Mouse (Mus musculus) forebrain, embryonic 13.5 days (tissue): ENCODE data around the gene Gm2056. TPM values are rescaled to one million over a fixed set of nuclear protein-coding genes. Genes with fewer than 3 reads are reported as not detected.
"Not testable (repeated sequence)": the region's sequence is repeated elsewhere in the genome, so short reads cannot be mapped to it uniquely, and the experiment has no call there.

ENCODE experiments used
- ATAC-seq: fragments of 200-750 bp; cut with Nextera tagmentation; 2 replicates; pipeline ENCODE4 v1.8.0; 2017
- H3K27ac ChIP-seq: fragments of 300-500 bp; sonication (generic); 2 replicates; pipeline ENCODE4 v1.5.1; 2015; ENCODE audit warnings: inconsistent platforms, mild to moderate bottlenecking, moderate library complexity
- H3K27me3 ChIP-seq: fragments of 300-500 bp; sonication (generic); 2 replicates; pipeline ENCODE4 v1.6.1; 2015; ENCODE audit warnings: mild to moderate bottlenecking, inconsistent platforms
- H3K36me3 ChIP-seq: fragments of 300-500 bp; sonication (generic); 2 replicates; pipeline ENCODE4 v1.6.1; 2015; ENCODE audit warnings: mild to moderate bottlenecking, inconsistent platforms; ENCODE audit not compliant: poor library complexity, severe bottlenecking
- H3K4me1 ChIP-seq: fragments of 300-500 bp; sonication (generic); 2 replicates; pipeline ENCODE4 v1.6.1; 2015; ENCODE audit warnings: inconsistent platforms
- H3K4me2 ChIP-seq: fragments of 300-500 bp; sonication (generic); 2 replicates; pipeline ENCODE4 v1.6.1; 2015; ENCODE audit warnings: inconsistent platforms, mild to moderate bottlenecking, moderate library complexity
- H3K4me3 ChIP-seq: fragments of 300-500 bp; sonication (generic); 2 replicates; pipeline ENCODE4 v1.5.1; 2015; ENCODE audit warnings: mild to moderate bottlenecking, inconsistent platforms
- H3K9ac ChIP-seq: fragments of 300-500 bp; sonication (generic); 2 replicates; pipeline ENCODE4 v1.6.1; 2015; ENCODE audit warnings: mild to moderate bottlenecking, inconsistent platforms
- H3K9me3 ChIP-seq: fragments of 300-500 bp; sonication (generic); replicated peaks from 2 replicates; pipeline ENCODE4 v1.6.1; 2016; ENCODE audit warnings: inconsistent platforms
- WGBS: fragments of 180-500 bp; shearing (Covaris S2); methylation state at CpG from one replicate; pipeline ENCODE4 v1.1.7; 2015; 5-methylcytosine and 5-hydroxymethylcytosine counted together
- polyA plus RNA-seq: library from polyadenylated mRNA; unstranded; fragments of >200 nt; fragmentation: Nextera tagmentation; extraction: Ambion mirVana; gene quantifications from 2 replicates; pipeline ENCODE4 v1.2.1, GENCODE M21; 2015

The Gm2056 gene
- polyA plus RNA-seq: not detected in 2 replicates

DNA sequence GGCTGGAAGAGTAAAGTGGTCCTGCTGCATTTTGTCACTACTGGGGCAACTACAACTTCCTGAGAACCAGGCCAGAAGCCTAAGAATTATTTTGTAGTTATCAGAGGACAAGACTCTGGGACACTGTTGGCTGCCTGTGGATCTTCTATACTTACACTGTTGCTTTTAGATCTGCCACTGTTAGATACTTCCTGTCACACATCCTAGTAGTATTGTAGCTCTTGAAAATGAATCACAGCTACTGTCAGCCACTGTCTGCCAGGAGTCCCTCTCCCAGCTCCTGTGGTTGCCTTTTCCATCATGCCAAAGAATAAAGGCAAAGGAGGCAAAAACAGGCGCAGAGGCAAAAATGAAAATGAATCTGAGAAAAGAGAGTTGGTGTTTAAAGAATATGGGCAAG lies at the start of gene Gm2056:
Gene Gm2056, plus strand, starts transcription at position 301 of the 400 bp plus-strand sequence.
- not testable (repeated sequence) for H3K27ac ChIP-seq, H3K4me2 ChIP-seq, ATAC-seq, H3K9me3 ChIP-seq, H3K36me3 ChIP-seq, H3K4me3 ChIP-seq, H3K9ac ChIP-seq, H3K27me3 ChIP-seq, H3K4me1 ChIP-seq
- 84% methylated on average over 1 of the region's 1 CpGs for WGBS

DNA sequence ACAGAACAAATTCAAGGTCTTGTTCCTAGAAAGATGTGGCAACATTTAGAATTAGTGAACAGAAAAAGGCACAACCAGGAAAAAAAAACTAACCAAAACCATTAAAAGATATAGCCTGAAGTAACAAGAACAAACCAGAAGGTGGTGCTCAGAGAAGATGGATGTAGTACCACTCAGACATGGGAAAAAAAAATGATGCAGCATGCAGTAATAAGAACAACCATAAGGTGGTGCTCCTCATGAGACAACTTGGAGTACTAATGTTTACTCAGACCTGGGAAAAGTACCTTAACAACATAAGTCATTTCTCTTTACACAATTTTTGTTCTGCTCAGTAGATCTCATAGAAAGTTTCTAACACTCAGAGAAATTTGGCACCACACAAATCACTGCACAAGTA lies 42.8 kb upstream of the Gm2056 start:
- H3K4me3 ChIP-seq, H3K4me1 ChIP-seq, H3K36me3 ChIP-seq, H3K4me2 ChIP-seq, H3K9me3 ChIP-seq, H3K27me3 ChIP-seq, H3K27ac ChIP-seq, H3K9ac ChIP-seq, ATAC-seq: not testable (repeated sequence)

DNA sequence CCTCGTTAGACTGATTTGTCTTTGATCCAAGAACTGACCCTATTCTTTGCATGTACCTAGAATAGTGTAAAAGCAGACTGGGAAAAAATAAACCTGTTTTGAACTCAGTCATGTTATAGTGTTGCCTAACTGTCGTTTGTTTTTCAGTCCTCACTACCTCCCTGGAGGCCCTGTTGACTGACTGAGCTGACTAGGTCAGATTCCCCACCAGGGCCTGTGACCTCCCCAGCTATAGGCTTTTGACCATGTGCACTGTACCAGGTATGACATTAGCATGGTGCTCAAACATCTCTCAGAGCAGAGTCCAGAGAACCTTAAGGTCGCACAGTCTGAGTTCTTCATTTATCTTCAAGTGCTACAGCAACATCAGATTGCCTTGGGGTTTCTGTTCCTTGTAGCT lies 22.7 kb upstream of the Gm2056 start:
- H3K4me1 ChIP-seq, H3K27ac ChIP-seq, H3K4me3 ChIP-seq, ATAC-seq, H3K9me3 ChIP-seq, H3K36me3 ChIP-seq, H3K4me2 ChIP-seq, H3K27me3 ChIP-seq, H3K9ac ChIP-seq: not testable (repeated sequence)
- 74% methylated on average over 3 of the region's 3 CpGs for WGBS

DNA sequence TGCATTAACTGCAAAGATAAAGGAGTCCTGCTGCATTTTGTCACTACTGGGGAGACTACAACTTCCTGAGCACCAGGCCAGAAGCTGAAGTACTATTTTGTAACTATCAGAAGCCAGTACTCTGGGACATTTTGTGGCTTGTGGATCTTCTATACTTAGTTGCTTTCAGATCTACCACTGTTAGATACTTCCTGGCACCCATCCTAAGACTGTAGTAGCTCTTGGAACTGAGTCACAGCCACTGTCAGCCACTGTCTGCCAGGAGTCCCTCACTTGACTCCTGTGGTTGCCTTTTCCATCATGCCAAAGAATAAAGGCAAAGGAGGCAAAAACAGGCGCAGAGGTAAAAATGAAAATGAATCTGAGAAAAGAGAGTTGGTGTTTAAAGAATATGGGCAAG lies 15.3 kb upstream of the Gm2056 start, which contains the start of gene Gm2075:
Gene Gm2075, plus strand, starts transcription at position 301 of the 400 bp plus-strand sequence.
- not testable (repeated sequence) for H3K4me3 ChIP-seq, H3K27ac ChIP-seq, ATAC-seq, H3K4me1 ChIP-seq, H3K9ac ChIP-seq, H3K9me3 ChIP-seq, H3K27me3 ChIP-seq, H3K36me3 ChIP-seq, H3K4me2 ChIP-seq
- no CpG with 5 or more reads among the region's 1 CpGs for WGBS

DNA sequence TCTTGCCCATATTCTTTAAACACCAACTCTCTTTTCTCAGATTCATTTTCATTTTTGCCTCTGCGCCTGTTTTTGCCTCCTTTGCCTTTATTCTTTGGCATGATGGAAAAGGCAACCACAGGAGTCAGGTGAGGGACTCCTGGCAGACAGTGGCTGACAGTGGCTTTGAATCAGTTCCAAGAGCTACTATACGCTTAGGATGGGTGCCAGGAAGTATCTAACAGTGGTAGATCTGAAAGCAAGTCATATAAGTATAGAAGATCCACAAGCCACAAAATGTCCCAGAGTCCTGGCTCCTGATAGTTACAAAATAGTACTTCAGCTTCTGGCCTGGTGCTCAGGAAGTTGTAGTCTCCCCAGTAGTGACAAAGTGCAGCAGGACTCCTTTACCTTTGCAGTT lies 8.1 kb upstream of the Gm2056 start, which contains the start of gene Gm6803:
Gene Gm6803, minus strand, starts transcription at position 101 of the 400 bp plus-strand sequence.
- not testable (repeated sequence) for H3K4me3 ChIP-seq, H3K4me2 ChIP-seq, H3K36me3 ChIP-seq, H3K27me3 ChIP-seq, H3K9me3 ChIP-seq, H3K27ac ChIP-seq, H3K4me1 ChIP-seq, H3K9ac ChIP-seq, ATAC-seq
- 71% methylated on average over 2 of the region's 2 CpGs for WGBS

DNA sequence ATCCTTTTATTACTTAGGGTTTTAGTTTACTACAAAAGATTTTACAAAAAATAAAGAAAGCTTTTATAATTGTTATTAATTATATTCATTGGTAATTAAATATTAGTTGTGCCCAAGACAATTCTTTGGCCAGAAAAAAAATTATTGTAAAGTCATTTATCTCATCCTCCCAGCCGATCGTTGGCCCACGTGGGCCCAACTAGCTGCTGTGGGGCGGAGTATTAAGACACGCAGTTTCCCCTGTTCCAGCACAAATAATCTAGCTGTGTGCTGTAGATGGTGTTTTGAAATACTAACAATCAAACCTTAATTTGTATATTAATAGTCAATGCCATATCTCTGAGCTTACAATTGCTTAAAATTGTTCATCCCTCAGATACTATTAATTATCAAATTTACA lies 5.4 kb downstream of the Gm2056 start:
- H3K9me3 ChIP-seq: peaks cover 17% of the 10 kb centered on the region
- not testable (repeated sequence) for H3K4me3 ChIP-seq, H3K27me3 ChIP-seq, ATAC-seq, H3K4me1 ChIP-seq, H3K9ac ChIP-seq, H3K36me3 ChIP-seq, H3K4me2 ChIP-seq, H3K27ac ChIP-seq
- 90% methylated on average over 5 of the region's 5 CpGs for WGBS

DNA sequence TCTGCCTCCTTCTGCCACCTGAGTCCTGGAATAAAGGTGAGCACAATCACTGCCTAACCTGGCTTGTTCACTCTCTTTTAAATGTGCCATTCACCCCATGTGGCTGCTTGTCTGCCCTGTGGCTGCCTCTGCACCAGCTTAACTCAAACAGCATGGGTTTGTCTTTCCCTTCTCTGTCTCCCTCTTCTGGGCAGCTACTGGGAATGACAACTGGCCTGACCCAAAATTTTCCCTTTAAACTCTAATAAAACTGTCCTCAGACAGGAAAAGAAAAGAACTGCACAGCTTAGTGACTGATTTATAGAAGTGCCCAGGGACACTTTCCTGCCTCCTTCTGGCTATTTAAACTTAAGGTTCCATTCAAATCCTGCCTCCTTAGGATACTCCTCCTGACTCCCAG lies 12.3 kb downstream of the Gm2056 start:
- H3K36me3 ChIP-seq, H3K4me3 ChIP-seq, H3K27me3 ChIP-seq, ATAC-seq, H3K27ac ChIP-seq, H3K9ac ChIP-seq, H3K4me1 ChIP-seq, H3K4me2 ChIP-seq: not testable (repeated sequence)
- H3K9me3 ChIP-seq: peaks cover 11% of the 10 kb centered on the region

DNA sequence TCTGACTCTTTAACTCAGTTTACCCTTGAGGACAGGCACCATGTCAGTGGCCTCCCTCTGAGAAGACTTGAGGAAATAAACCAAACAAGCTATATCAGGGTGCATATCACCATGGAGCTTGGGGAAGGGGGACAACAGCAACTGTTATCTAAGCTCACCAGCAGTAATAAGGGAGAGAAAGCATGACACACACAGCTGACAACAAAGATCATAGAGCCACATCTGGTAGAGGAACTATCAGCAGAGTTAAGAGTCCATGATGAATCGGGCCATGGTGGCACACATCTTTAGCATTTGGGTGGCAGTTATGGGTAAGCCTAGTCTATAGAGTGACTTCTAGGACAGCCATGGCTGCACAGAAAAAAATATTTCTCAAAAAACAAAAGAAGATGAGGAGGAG lies 12.9 kb downstream of the Gm2056 start:
- not testable (repeated sequence) for H3K4me3 ChIP-seq, H3K9ac ChIP-seq, ATAC-seq, H3K36me3 ChIP-seq, H3K27ac ChIP-seq, H3K27me3 ChIP-seq, H3K9me3 ChIP-seq, H3K4me1 ChIP-seq, H3K4me2 ChIP-seq
- 93% methylated on average over 1 of the region's 1 CpGs for WGBS

DNA sequence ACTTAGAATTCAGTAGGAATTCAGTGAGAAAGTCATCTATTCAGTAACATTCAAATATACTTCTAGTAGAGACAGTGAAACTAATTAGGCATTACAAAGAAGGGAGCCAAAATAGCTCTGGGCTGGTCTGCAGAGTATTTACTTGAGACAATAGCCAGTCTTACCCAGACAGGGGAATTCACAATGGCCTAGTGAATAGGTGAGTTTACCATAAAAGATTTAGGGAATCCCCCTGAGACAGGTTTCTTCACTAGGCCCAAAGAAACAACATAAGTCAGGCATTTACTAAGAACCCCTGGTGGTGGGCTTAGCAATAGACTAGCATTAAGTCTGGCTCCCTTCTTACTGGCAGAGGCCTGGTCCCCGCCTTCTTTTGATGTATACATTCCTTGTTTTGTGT lies 18.4 kb downstream of the Gm2056 start:
- H3K9me3 ChIP-seq, H3K27me3 ChIP-seq, H3K27ac ChIP-seq, H3K4me3 ChIP-seq, H3K36me3 ChIP-seq, ATAC-seq, H3K4me1 ChIP-seq, H3K9ac ChIP-seq, H3K4me2 ChIP-seq: not testable (repeated sequence)
- WGBS: 37% methylated on average over 1 of the region's 1 CpGs

Other genes starting within 250 kb of the Gm2056 start
- gene Gm21936, start 231.5 kb upstream of the Gm2056 start, polyA plus RNA-seq: not detected in 2 replicates
- not detected in 2 replicates for gene BB287469, start 210.4 kb upstream of the Gm2056 start, polyA plus RNA-seq
- not detected in 2 replicates for gene Gm2001, start 184.7 kb upstream of the Gm2056 start, polyA plus RNA-seq
- not detected in 2 replicates for gene Gm2016, start 152.9 kb upstream of the Gm2056 start, polyA plus RNA-seq
- gene Gm2022, start 131.6 kb upstream of the Gm2056 start, polyA plus RNA-seq: not detected in 2 replicates
- gene Gm2035, start 107.1 kb upstream of the Gm2056 start, polyA plus RNA-seq: not detected in 2 replicates
- not detected in 2 replicates for gene Gm2042, start 72.9 kb upstream of the Gm2056 start, polyA plus RNA-seq
- gene Gm2075, start 15.2 kb upstream of the Gm2056 start, polyA plus RNA-seq: not detected in 2 replicates
- not detected in 2 replicates for gene Gm6803, start 8.2 kb upstream of the Gm2056 start, polyA plus RNA-seq
- gene Gm16368, start 56.7 kb downstream of the Gm2056 start, polyA plus RNA-seq: not detected in 2 replicates
- gene Gm10436, start 155.1 kb downstream of the Gm2056 start, polyA plus RNA-seq: not detected in 2 replicates
- not detected in 2 replicates for gene Gm8332, start 223.1 kb downstream of the Gm2056 start, polyA plus RNA-seq
- gene Gm5662, start 247.5 kb downstream of the Gm2056 start, polyA plus RNA-seq: not detected in 2 replicates